Mouse (Mus musculus): ENCODE data around the gene Gm8909. TPM values are rescaled to one million over a fixed set of nuclear protein-coding genes. Genes with fewer than 3 reads are reported as not detected.

The Gm8909 gene
- polyA plus RNA-seq (2012; rRNA removed) = 20.1 and 20.8 TPM in 2 replicates

DNA sequence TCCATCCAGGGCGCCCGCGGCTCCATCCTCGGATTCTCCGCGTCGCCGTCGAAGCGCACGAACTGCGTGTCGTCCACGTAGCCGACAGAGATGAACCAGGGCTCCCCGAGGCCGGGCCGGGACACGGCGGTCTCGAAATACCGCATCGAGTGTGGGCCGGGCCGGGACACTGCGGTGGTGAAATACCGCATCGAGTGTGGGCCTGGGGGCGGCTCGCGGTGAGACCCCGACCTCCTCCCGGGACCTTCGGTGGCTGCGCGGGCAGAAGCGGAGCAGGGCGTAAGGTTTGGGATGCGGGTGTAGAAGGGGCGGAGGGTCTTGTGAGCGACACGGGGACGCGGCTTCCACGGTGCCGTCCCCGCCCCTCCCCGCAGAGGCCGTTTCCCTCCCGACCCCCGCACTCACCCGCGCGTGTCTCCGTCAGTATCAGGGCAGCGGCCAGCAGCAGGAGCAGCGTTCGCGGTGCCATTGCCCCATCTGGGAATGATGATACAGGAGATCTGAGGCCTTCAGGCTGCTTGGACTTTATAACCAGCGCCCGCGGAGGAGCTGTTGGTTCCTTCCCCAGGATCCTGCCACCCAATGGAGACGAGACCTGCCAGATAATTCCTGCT, at the start of gene Gm8909:
Gene Gm8909 (minus strand): TSS at position 499 of the 614 bp plus-strand sequence.
- TF ChIP-seq CTCF (IDR thresholded peaks at IDR 0.05; ENCODE audit: borderline replicate concordance, control insufficient read depth, extremely low read depth, insufficient read depth, low read length, poor library complexity) = no peak
- no peak for TF ChIP-seq POLR2A (IDR thresholded peaks at IDR 0.05; ENCODE audit: control insufficient read depth, extremely low read depth, insufficient read depth, low read length, poor library complexity)
- peaks cover 30% of the 10 kb centered on the region for H3K4me1 ChIP-seq (replicated peaks; ENCODE audit: control insufficient read depth, insufficient read depth, low read length)
- WGBS = 6% methylated on average over 63 of the region's 63 CpGs
- no peak within 1 kb of the TSS for H3K27ac ChIP-seq (ENCODE audit: control insufficient read depth, insufficient read depth, low read length)
- no peaks in the 10 kb centered on the region for H3K36me3 ChIP-seq (ENCODE audit: control insufficient read depth, insufficient read depth, low read length)
- peak; percentile 30 for DNase-seq
- peaks cover 5% of the 10 kb centered on the region; the same call in 1 of the 2 replicates for H3K27me3 ChIP-seq (ENCODE audit: control insufficient read depth, insufficient read depth, low read length)
- H3K4me3 ChIP-seq (ENCODE audit: control insufficient read depth, insufficient read depth, low read length) = peak within 1 kb of the TSS; percentile 71

DNA sequence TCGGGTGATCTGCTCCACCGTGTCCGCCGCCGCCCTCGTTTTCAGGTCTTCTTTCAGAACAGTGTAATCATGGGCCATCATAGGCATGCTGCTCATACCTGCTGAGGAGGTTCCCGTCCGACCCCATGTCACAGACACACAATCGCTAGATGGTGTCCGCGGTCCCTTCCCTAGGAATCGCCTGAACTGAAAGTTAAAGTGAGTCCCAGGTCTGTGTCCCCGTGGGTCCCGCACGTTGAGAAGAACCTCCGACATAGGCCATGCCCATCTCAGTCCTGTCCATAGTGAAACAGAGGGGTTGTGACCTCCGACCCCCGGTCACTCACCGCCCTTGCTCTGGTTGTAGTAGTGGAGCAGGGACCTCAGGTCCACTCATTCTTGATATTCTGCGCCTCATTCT, 47.2 kb upstream of the Gm8909 start:
- no peak for DNase-seq
- no peak for TF ChIP-seq CTCF (IDR thresholded peaks at IDR 0.05; ENCODE audit: borderline replicate concordance, control insufficient read depth, extremely low read depth, insufficient read depth, low read length, poor library complexity)
- no peak for TF ChIP-seq POLR2A (IDR thresholded peaks at IDR 0.05; ENCODE audit: control insufficient read depth, extremely low read depth, insufficient read depth, low read length, poor library complexity)
- Histone ChIP-seq H3K27ac (ENCODE audit: control insufficient read depth, insufficient read depth, low read length) (no peak overlapping the region), H3K4me1 (replicated peaks; ENCODE audit: control insufficient read depth, insufficient read depth, low read length) (0 out of 2 replicates have a peak, but pooled peaks cover 7% of the 10 kb centered on the region), H3K36me3 (ENCODE audit: control insufficient read depth, insufficient read depth, low read length) (no peaks in the 10 kb centered on the region), H3K27me3 (ENCODE audit: control insufficient read depth, insufficient read depth, low read length) (peaks cover 12% of the 10 kb centered on the region; the same call in 1 of the 2 replicates), H3K4me3 (ENCODE audit: control insufficient read depth, insufficient read depth, low read length) (no peak overlapping the region)
- 9% methylated on average over 20 of the region's 20 CpGs for WGBS

DNA sequence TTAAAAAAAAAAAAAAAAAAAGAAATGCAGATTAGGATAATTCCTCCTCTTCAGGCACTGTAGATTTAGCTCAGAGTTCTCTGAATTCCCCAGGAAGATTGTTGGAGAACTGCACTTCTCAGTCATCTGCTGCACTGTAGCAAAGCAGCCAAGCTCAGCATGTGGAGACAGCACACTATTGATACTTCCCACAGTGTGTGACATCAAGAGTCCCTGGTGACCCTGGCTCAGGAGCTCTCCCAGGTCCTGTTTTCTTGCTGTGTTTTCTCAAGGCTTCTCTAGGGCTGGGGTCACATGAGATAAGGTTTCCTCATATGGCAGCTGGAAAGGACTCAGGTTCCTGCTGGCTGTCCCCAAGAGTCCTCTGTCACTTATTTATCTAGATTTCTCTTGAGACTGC, 38.5 kb upstream of the Gm8909 start:
- H3K27me3 ChIP-seq (ENCODE audit: control insufficient read depth, insufficient read depth, low read length) = no peaks in the 10 kb centered on the region; the same call in 1 of the 2 replicates
- H3K27ac ChIP-seq (ENCODE audit: control insufficient read depth, insufficient read depth, low read length) = no peak overlapping the region
- no peak for TF ChIP-seq CTCF (IDR thresholded peaks at IDR 0.05; ENCODE audit: borderline replicate concordance, control insufficient read depth, extremely low read depth, insufficient read depth, low read length, poor library complexity)
- TF ChIP-seq POLR2A (IDR thresholded peaks at IDR 0.05; ENCODE audit: control insufficient read depth, extremely low read depth, insufficient read depth, low read length, poor library complexity) = no peak
- H3K4me3 ChIP-seq (ENCODE audit: control insufficient read depth, insufficient read depth, low read length) = no peak overlapping the region
- peaks cover 10% of the 10 kb centered on the region; the same call in 1 of the 2 replicates for H3K4me1 ChIP-seq (replicated peaks; ENCODE audit: control insufficient read depth, insufficient read depth, low read length)
- DNase-seq = no peak
- H3K36me3 ChIP-seq (ENCODE audit: control insufficient read depth, insufficient read depth, low read length) = no peaks in the 10 kb centered on the region

DNA sequence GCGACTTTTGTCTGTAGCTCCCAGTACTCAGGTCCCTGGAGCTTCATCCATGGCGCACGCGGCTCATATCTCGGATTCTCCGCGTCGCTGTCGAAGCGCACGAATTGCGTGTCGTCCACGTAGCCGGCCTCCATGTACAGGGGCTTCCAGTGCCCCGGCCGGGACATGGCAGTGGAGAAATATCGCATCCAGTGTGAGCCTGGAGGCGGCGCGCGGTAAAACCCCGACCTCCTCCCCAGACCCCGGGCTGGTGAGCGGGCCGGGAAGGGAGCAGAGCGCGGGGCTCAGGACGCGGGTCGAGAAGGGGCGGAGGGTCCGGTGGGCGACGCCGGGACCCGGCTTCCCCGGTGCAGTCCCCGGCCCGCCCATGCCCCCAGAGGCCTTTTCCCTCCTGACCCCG, 37.5 kb upstream of the Gm8909 start:
- Histone ChIP-seq H3K4me1 (replicated peaks; ENCODE audit: control insufficient read depth, insufficient read depth, low read length) (peaks cover 10% of the 10 kb centered on the region; the same call in 1 of the 2 replicates), H3K36me3 (ENCODE audit: control insufficient read depth, insufficient read depth, low read length) (no peaks in the 10 kb centered on the region), H3K4me3 (ENCODE audit: control insufficient read depth, insufficient read depth, low read length) (peak overlapping the region; percentile 39), H3K27ac (ENCODE audit: control insufficient read depth, insufficient read depth, low read length) (no peak overlapping the region), H3K27me3 (ENCODE audit: control insufficient read depth, insufficient read depth, low read length) (no peaks in the 10 kb centered on the region; the same call in 1 of the 2 replicates)
- WGBS = 2% methylated on average over 41 of the region's 41 CpGs
- TF ChIP-seq POLR2A (IDR thresholded peaks at IDR 0.05; ENCODE audit: control insufficient read depth, extremely low read depth, insufficient read depth, low read length, poor library complexity) (no peak), CTCF (IDR thresholded peaks at IDR 0.05; ENCODE audit: borderline replicate concordance, control insufficient read depth, extremely low read depth, insufficient read depth, low read length, poor library complexity) (no peak)
- no peak for DNase-seq

DNA sequence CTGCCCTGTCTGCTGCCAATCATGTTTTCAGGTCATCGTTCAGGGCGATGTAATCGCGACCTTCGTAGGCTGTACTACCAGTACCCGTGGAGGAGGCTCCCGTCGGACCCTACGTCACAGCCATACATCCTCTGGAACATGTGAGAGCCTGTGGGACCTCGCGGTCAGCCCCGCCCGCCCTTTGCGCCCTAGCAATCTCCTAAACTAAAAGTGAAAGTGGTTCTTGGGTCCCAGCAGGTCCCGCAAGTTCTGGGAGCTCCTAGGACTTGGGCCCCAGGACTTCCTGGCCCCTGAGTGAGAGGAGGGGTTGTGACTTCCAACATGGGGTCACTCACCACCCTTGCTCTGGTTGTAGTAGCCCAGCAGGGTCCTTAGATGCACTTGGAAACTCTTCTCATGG, 37.1 kb upstream of the Gm8909 start:
- Histone ChIP-seq H3K36me3 (ENCODE audit: control insufficient read depth, insufficient read depth, low read length) (no peaks in the 10 kb centered on the region), H3K27me3 (ENCODE audit: control insufficient read depth, insufficient read depth, low read length) (no peaks in the 10 kb centered on the region; the same call in 1 of the 2 replicates), H3K27ac (ENCODE audit: control insufficient read depth, insufficient read depth, low read length) (no peak overlapping the region), H3K4me1 (replicated peaks; ENCODE audit: control insufficient read depth, insufficient read depth, low read length) (peaks cover 10% of the 10 kb centered on the region; the same call in 1 of the 2 replicates), H3K4me3 (ENCODE audit: control insufficient read depth, insufficient read depth, low read length) (peak overlapping the region; percentile 39)
- under 1% methylated on average over 15 of the region's 15 CpGs for WGBS
- no peak for TF ChIP-seq POLR2A (IDR thresholded peaks at IDR 0.05; ENCODE audit: control insufficient read depth, extremely low read depth, insufficient read depth, low read length, poor library complexity)
- no peak for TF ChIP-seq CTCF (IDR thresholded peaks at IDR 0.05; ENCODE audit: borderline replicate concordance, control insufficient read depth, extremely low read depth, insufficient read depth, low read length, poor library complexity)
- DNase-seq = peak; percentile 24

DNA sequence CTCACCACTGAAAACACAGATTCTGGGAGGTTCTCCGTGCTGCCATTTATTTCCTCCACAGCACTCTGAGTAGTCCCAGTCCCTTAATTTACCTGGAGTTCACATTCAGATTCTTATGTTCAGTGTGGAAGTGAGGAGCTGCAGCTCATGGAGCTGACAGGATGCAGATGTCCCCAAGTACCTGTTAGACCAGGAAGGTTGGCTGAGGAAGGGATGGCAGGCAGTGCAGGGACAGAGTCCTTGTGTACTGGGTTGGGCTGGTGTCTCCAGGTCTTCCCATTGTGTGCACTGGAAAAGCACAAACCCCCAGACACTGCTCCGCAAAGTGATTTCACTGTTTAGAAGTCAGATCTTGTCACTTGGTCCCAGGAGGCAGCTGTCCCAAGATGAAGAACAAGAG, 33.5 kb upstream of the Gm8909 start:
- H3K36me3 ChIP-seq (ENCODE audit: control insufficient read depth, insufficient read depth, low read length) = no peaks in the 10 kb centered on the region
- WGBS = 96% methylated on average over 2 of the region's 2 CpGs
- TF ChIP-seq POLR2A (IDR thresholded peaks at IDR 0.05; ENCODE audit: control insufficient read depth, extremely low read depth, insufficient read depth, low read length, poor library complexity) (no peak), CTCF (IDR thresholded peaks at IDR 0.05; ENCODE audit: borderline replicate concordance, control insufficient read depth, extremely low read depth, insufficient read depth, low read length, poor library complexity) (no peak)
- DNase-seq = no peak
- H3K27me3 ChIP-seq (ENCODE audit: control insufficient read depth, insufficient read depth, low read length) = no peaks in the 10 kb centered on the region; the same call in 1 of the 2 replicates
- no peak overlapping the region for H3K4me3 ChIP-seq (ENCODE audit: control insufficient read depth, insufficient read depth, low read length)
- peaks cover 10% of the 10 kb centered on the region; the same call in 1 of the 2 replicates for H3K4me1 ChIP-seq (replicated peaks; ENCODE audit: control insufficient read depth, insufficient read depth, low read length)
- H3K27ac ChIP-seq (ENCODE audit: control insufficient read depth, insufficient read depth, low read length) = no peak overlapping the region
